Comparison of ENCODE assay signal across 8 mouse cellular contexts in genomic region chr16:28490515-28490914, GRCm38 (mm10).
DNase-seq lines count a peak whose midpoint lies in the region; ATAC-seq and TF ChIP-seq lines count a peak whose summit lies in the region.

No protein-coding gene starts in this region.

- H3K4me3 ChIP-seq in E14TG2a.4 (replicated peaks; ENCODE audit: low read length): no peak overlapping the region
- H3K4me3 ChIP-seq in liver, embryonic 14.5 days (ENCODE audit: insufficient read depth in 1 of 2, low read depth in 2 of 2, low read length in 2 of 2): no peak overlapping the region

- no peaks in the 10 kb centered on the region for H3K9me3 ChIP-seq in E14TG2a.4 (ENCODE audit: low read length)
- no peaks in the 10 kb centered on the region for H3K9me3 ChIP-seq in liver, embryonic 14.5 days (ENCODE audit: control insufficient read depth, low read length)

- 9% methylated on average over 6 of the region's 6 CpGs for WGBS in liver, embryonic 14.5 days (ENCODE audit: insufficient replicate concordance)

- no peak overlapping the region for H3K27ac ChIP-seq in liver, embryonic 14.5 days

- DNase-seq in adrenal gland, adult 8-10 months: peak; percentile 14
- peak; percentile 77 for DNase-seq in embryo, embryonic 11 days
- peak; percentile 41 to 70 for DNase-seq in heart, postnatal 14 days
- peak; percentile 32 to 81 for DNase-seq in kidney, postnatal 36 days
- DNase-seq in liver, embryonic 14.5 days (ENCODE audit: low read depth in 3 of 3, low spot score in 3 of 3): peak in 2 of 3 experiments; percentile 2 to 6
- DNase-seq in ovary, adult 18-20 months (ENCODE audit: low spot score): peak; percentile 8
- DNase-seq in natural killer cell, adult 2 months (ENCODE audit: low spot score in 2 of 2): no peak

- no peak overlapping the region for H3K9ac ChIP-seq in liver, embryonic 14.5 days (replicated peaks)

- no peaks in the 10 kb centered on the region for H3K4me1 ChIP-seq in E14TG2a.4 (replicated peaks; ENCODE audit: low read depth, low read length)
- H3K4me1 ChIP-seq in liver, embryonic 14.5 days (replicated peaks; ENCODE audit: control insufficient read depth in 2 of 2, insufficient read depth in 2 of 2, low read length in 1 of 2): no peaks in the 10 kb centered on the region

- TF ChIP-seq EP300 in liver, embryonic 14.5 days (IDR thresholded peaks at IDR 0.05; ENCODE audit: low read depth): no peak

- intact Hi-C loops in heart, postnatal 14 days (cut with DNase I): loop anchor here (2.0 to 5.0 kb wide), 2 partner anchors 348 to 1022 kb away; no protein-coding TSS in a partner anchor

- no peaks in the 10 kb centered on the region for H3K36me3 ChIP-seq in E14TG2a.4 (ENCODE audit: insufficient read depth, low read length)
- no peaks in the 10 kb centered on the region for H3K36me3 ChIP-seq in liver, embryonic 14.5 days (replicated peaks; ENCODE audit: control insufficient read depth, insufficient read depth, low read depth)

- TF ChIP-seq CTCF in E14TG2a.4 (conservative IDR thresholded peaks at IDR 0.05; ENCODE audit: low read length): peak; percentile 85
- TF ChIP-seq CTCF in liver, embryonic 14.5 days (IDR thresholded peaks at IDR 0.05; ENCODE audit: low read depth): peak; percentile 56

- no peak for ATAC-seq in liver, embryonic 14.5 days (ENCODE audit: insufficient read depth)

- peaks cover 22% of the 10 kb centered on the region for H3K27me3 ChIP-seq in E14TG2a.4 (ENCODE audit: insufficient read depth, low read length)
- no peaks in the 10 kb centered on the region for H3K27me3 ChIP-seq in liver, embryonic 14.5 days (ENCODE audit: control insufficient read depth, insufficient read depth, low read length)

- H3K4me2 ChIP-seq in liver, embryonic 14.5 days (ENCODE audit: low read depth): no peak overlapping the region

Comparison
In these comparisons a context has a peak if more than half of its experiments do, and no peak if none do; other contexts are left out.
1. DNase-seq: peak in adrenal gland, adult 8-10 months (single experiment), embryo, embryonic 11 days (single experiment), heart, postnatal 14 days (2 of 2), kidney, postnatal 36 days (2 of 2), liver, embryonic 14.5 days (2 of 3) and ovary, adult 18-20 months (single experiment); none in natural killer cell, adult 2 months (0 of 2).